Mouse (Mus musculus) CD4-positive helper T cell, adult 2 months (primary cell): ENCODE results near the gene Map4k4.

Source experiments
- DNase-seq: peaks from one replicate; pipeline ENCODE4 v3.0.0-alpha.2; 2012; ENCODE audit warnings: low read depth, missing footprints, low spot score

Map4k4 gene

GRCm38 (mm10) chr1:39962840-39963239 lies 62.1 kb downstream of the Map4k4 start:
- no peak for DNase-seq

DNA sequence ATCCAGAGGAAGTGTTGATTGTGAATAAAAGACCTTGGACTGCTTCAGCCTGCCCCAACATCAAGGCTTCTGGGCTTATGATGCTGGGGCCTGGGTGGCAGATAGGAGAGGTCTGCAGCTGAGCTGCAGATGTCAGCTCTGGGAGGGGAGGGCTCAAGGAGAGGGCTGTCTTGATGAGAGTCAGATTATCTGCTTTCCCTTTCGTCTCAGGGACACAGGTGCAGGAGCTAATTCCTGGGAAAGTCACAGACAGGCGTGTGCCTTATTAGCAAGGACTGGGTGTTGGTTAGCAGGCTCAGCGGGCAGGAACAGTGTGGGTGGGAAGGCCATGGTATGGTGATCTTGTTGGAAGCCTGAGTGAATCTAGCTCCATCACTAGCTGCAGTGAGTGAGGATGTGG lies 63.1 kb downstream of the Map4k4 start:
- DNase-seq: no peak

DNA sequence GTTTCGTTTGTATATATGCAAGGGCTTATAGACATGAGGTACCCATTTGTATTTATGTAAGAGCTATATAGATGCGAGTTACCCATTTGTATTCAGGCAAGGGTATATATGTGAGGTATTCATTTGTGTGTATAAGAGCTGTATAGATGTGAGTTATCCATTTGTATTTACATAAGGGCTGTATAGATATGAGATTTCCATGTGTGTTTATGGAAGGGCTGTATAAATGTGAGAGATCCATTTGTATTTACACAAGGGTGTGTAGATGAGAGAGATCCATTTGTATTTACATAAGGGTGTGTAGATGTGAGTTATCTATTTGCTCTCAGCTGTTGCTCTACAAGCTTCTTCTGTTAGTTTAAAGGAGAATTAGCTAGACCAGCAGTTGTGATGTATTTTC lies 63.7 kb downstream of the Map4k4 start:
- no peak for DNase-seq

DNA sequence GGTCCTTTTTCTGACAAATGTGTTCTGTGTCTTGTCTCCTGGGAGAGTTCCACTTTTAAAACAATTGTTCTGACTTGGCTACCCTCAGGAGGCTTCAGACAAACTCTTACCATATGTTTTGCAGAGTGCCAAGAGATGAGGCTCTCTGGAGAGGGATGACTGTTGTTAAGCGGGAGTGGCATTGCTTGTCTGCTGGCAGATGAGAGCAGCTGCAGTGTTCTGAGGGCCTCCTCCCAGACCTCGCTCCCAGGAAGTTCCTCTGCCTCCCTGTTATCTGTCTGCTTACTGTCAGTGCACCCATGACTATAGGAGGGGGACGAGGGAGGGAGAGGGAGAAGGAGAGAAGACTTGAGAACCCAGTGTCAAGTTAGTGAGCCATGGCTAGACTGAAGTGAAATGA lies 64.7 kb downstream of the Map4k4 start:
- no peak for DNase-seq

GRCm38 (mm10) chr1:39968999-39969398 lies 68.3 kb downstream of the Map4k4 start:
- DNase-seq: no peak

GRCm38 (mm10) chr1:39969771-39970406 lies 69.2 kb downstream of the Map4k4 start:
- no peak for DNase-seq

DNA sequence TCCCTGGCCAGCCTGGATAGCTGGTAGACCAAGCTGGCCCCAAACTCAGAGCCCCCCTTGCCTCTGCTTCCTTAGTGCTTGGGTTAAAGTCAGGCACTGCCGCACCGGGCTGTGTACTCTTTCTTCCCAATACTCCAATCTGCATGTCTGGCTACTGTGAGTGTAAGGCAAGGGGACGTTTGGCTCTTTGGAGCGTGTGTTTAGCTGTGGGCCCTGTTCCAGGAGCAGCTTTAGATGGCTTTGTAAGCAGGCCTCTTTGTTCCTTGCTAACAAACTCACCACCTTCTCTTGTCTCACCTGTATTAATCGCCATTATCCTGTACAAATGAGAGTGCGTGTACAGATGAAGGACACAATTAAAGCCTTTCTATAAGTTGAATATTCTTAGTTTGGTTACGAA lies 71.7 kb downstream of the Map4k4 start:
- DNase-seq: no peak

- DNase-seq: no peak
These were observed 73.2 kb downstream of the Map4k4 start for GRCm38 (mm10) chr1:39973911-39974310.

DNA sequence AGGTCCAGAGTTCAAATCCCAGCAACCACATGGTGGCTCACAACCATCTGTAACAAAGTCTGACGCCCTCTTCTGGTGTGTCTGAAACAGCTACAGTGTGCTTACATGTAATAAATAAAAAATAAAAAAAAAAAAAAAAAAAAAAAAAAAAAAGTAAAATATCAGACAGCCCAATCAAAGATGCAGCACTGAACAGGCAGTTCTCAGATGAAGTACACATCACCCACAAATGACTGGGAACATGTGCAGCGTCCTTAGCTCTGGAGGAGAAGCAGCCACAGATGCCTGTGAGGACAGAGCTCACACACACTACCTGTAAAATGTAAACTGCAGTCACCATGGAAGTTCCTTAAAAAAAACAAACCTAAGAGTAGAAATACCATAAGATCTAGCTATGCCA lies 74.3 kb downstream of the Map4k4 start:
- no peak for DNase-seq

DNA sequence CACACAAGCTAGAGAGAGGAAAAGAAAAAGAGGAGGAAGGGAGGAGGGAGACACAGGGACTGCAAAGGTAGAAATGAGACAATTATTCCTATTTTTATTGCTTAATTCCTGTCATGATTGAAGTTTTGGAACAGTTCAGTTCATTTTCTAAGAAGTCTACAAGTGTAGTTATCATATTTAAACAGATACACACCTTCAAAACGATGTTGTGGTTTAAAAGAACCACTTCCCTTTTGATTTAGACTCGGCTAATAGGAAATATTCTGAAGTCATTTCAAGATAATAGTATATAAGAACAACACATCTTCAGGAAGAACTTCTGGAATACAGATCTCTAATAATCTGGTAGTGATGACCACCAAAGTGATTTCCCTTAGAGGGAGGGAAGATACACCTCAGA lies 75.4 kb downstream of the Map4k4 start:
- no peak for DNase-seq

DNA sequence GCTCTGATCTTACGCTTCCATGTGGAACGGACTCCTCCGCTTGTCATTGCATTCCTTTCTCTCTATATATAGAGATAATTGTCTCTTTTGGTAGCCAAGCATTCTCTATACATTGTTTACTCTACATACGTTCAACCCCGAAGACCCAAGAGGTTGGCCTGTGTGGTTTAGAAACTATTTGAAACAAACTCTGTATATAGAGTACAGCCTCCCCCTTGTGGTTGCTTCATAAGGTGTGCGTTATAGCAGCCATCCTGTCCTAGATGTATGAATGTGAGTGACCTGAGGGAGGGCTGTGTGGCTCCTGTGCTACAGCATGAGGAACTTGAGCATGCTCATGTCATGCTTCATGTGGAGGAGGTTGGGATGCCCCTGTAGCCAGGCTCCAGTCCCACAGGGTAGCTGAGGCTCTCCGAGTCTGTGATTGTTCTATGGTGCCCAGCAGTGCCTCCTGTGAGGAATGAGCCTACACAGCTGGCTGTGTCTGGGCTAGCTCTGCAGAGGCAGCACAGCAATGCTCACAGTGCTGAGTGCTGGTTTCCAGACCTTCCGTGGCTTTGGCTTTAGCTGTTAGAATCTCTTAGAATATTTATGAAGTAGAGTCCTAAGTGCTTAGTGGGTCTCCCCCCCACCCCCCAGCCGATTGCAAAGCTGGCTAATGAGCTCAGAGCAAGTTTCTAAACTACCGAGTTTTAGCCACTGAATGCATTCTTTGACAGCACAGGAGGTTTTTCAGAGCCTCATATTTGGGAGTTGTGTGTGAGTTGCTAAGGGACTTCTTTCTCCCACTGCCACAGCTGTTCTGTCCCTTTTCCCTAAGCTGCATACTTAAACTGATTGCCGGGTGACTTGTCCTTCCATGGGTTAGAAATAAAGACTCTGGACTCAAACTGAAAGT lies 76.4 kb downstream of the Map4k4 start:
- DNase-seq: peak; percentile 46

GRCm38 (mm10) chr1:39978781-39979486 lies 78.2 kb downstream of the Map4k4 start:
- no peak for DNase-seq

GRCm38 (mm10) chr1:39980314-39981290 lies 79.9 kb downstream of the Map4k4 start:
- DNase-seq: peak; percentile 26

- no peak for DNase-seq
These were observed 81.3 kb downstream of the Map4k4 start for GRCm38 (mm10) chr1:39981970-39982369.

GRCm38 (mm10) chr1:39982727-39983487 lies 82.2 kb downstream of the Map4k4 start:
- peak; percentile 33 for DNase-seq

GRCm38 (mm10) chr1:39984331-39984730 lies 83.6 kb downstream of the Map4k4 start:
- DNase-seq: no peak

DNA sequence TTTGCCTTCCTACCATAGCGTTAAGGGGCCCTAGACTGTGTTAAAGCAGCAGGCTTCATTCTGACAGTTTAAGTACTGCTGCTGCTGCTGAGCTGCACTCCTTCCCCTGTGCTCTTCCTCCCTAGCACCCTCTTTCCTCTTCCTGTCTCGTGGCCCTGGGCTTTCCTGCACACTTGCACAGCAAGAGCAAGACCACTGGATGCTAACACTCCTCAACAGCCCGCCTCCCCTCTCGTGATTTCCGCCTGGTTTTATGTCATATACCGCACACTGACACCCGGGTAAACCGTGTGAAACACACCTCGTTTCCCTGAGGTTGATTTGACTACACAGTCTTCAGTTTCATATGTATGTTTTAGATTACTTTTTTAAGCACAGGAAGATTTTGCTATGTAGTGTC lies 86.1 kb downstream of the Map4k4 start:
- DNase-seq: peak; percentile 64

GRCm38 (mm10) chr1:39988841-39989240 lies 88.1 kb downstream of the Map4k4 start:
- no peak for DNase-seq

- no peak for DNase-seq
These were observed 89.3 kb downstream of the Map4k4 start for GRCm38 (mm10) chr1:39990041-39990440.

DNA sequence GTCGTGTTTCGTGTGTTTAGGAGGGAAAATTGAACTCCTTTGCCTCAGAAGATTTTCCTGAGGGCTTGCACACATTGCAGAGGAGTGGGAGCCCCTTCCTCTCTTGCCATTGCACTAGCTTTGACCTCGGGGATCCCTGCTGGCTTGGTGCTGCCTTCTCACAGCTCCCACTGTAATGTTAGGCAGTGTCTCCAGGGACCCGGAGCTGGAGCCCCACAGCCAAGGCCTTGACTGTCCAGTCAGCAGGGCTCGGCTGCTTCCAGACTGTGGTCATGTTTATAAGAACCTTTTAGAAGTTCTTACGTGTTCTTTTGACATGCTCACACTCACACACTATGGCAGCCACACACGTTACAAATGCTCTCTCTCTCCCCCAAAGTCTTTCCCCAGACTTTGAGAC lies 93.2 kb downstream of the Map4k4 start:
- no peak for DNase-seq
